Mouse (Mus musculus) embryonic facial prominence, embryonic 15.5 days (tissue): Measurements from ENCODE around the gene Tmem208. TPM values are rescaled to one million over a fixed set of nuclear protein-coding genes. Genes with fewer than 3 reads are reported as not detected.

ENCODE experiments used
- ATAC-seq: fragments of 200-750 bp; cut with Nextera tagmentation; 2 replicates; pipeline ENCODE4 v1.8.0; 2017; ENCODE audit warnings: low read depth, moderate TSS enrichment; ENCODE audit not compliant: insufficient number of reproducible peaks, low FRiP score, low TSS enrichment
- H3K27ac ChIP-seq: fragments of 300-500 bp; sonication (generic); replicated peaks from 2 replicates; pipeline ENCODE4 v1.5.1; 2015; ENCODE audit warnings: mild to moderate bottlenecking, inconsistent platforms
- H3K27me3 ChIP-seq: fragments of 300-500 bp; sonication (generic); 2 replicates; pipeline ENCODE4 v1.6.1; 2015; ENCODE audit warnings: inconsistent platforms
- H3K36me3 ChIP-seq: fragments of 300-500 bp; sonication (generic); 2 replicates; pipeline ENCODE4 v1.6.1; 2015; ENCODE audit warnings: mild to moderate bottlenecking, inconsistent platforms
- H3K4me1 ChIP-seq: fragments of 300-500 bp; sonication (generic); 2 replicates; pipeline ENCODE4 v1.6.1; 2015; ENCODE audit warnings: inconsistent platforms
- H3K4me2 ChIP-seq: fragments of 300-500 bp; sonication (generic); replicated peaks from 2 replicates; pipeline ENCODE4 v1.6.1; 2015; ENCODE audit warnings: mild to moderate bottlenecking, inconsistent platforms
- H3K4me3 ChIP-seq: fragments of 300-500 bp; sonication (generic); replicated peaks from 2 replicates; pipeline ENCODE4 v1.5.1; 2015; ENCODE audit warnings: mild to moderate bottlenecking, inconsistent platforms
- H3K9ac ChIP-seq: fragments of 300-500 bp; sonication (generic); 2 replicates; pipeline ENCODE4 v1.6.1; 2015; ENCODE audit warnings: inconsistent platforms
- H3K9me3 ChIP-seq: fragments of 300-500 bp; sonication (generic); replicated peaks from 2 replicates; pipeline ENCODE4 v1.6.1; 2016; ENCODE audit warnings: inconsistent platforms
- WGBS: fragments of 180-500 bp; shearing (Covaris S2); methylation state at CpG from one replicate; pipeline ENCODE4 v1.1.7; 2015; 5-methylcytosine and 5-hydroxymethylcytosine counted together
- polyA plus RNA-seq: library from polyadenylated mRNA; unstranded; fragments of >200 nt; fragmentation: Nextera tagmentation; extraction: Ambion mirVana; gene quantifications from 2 replicates; pipeline ENCODE4 v1.2.1, GENCODE M21; 2015

Gene Tmem208
- polyA plus RNA-seq, 1 experiment from 2014 or later, result 131 TPM

DNA sequence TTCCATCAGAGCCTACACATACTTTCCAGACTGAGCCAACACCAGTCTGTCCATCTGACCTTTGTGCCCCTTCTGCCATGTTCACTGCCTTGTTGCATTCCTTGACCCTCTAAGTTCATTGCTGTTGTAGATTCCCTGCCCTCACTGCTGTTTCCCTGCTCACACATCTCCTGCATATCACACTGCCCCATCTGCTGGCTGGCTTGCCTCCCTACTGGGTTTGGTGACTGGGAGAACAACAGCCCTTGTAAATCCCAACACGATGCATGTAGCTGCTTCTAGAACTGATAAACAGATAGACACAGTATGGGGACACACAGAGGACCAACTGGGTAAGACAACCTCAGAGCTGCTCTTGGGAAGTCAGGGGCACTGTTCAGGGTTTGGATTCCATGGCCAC lies 14.4 kb upstream of the Tmem208 start:
- H3K4me1 ChIP-seq, result no peaks in the 10 kb centered on the region
- no peak for ATAC-seq
- H3K27ac ChIP-seq, result no peak overlapping the region
- H3K4me3 ChIP-seq, result no peak overlapping the region
- H3K36me3 ChIP-seq, result peaks cover 81% of the 10 kb centered on the region
- no peak overlapping the region for H3K9ac ChIP-seq
- H3K9me3 ChIP-seq, result no peaks in the 10 kb centered on the region
- no peak overlapping the region for H3K4me2 ChIP-seq
- no peaks in the 10 kb centered on the region for H3K27me3 ChIP-seq
- WGBS, result 81% methylated on average over 1 of the region's 1 CpGs

DNA sequence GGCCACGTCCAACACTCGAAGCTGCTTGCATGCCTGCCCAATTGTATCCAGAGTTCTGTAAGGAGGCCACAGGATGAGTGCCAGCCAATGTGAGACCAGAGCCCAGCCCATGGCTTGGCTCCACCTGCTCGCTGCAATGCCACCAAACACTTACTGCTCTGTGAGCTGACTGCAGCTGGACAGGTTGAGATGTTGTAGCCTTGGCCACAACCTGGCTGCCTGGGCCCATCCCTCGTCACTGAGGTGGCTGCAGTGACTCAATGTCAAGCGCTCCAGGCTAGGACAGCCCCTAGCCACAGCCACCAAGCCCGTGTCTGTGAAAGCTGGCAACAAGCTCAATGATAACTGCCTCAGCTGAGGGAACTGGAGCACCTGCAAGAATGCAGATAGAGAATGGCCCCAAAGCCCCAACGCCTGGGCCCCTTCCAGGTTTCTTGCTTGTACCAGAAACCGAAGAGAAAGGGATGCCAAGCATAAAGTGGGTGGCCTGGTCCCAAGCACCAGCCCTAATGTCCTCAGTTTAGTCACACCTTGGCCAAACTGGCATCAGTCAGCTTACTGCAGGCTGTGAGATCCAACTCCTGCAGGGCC lies 13.2 kb upstream of the Tmem208 start:
- no peak overlapping the region for H3K4me3 ChIP-seq
- H3K9me3 ChIP-seq, result no peaks in the 10 kb centered on the region
- no peak overlapping the region for H3K4me2 ChIP-seq
- WGBS, result 88% methylated on average over 8 of the region's 8 CpGs
- no peaks in the 10 kb centered on the region for H3K4me1 ChIP-seq
- H3K27ac ChIP-seq, result no peak overlapping the region
- ATAC-seq, result no peak
- H3K36me3 ChIP-seq, result peaks cover 78% of the 10 kb centered on the region
- no peak overlapping the region for H3K9ac ChIP-seq
- H3K27me3 ChIP-seq, result no peaks in the 10 kb centered on the region

DNA sequence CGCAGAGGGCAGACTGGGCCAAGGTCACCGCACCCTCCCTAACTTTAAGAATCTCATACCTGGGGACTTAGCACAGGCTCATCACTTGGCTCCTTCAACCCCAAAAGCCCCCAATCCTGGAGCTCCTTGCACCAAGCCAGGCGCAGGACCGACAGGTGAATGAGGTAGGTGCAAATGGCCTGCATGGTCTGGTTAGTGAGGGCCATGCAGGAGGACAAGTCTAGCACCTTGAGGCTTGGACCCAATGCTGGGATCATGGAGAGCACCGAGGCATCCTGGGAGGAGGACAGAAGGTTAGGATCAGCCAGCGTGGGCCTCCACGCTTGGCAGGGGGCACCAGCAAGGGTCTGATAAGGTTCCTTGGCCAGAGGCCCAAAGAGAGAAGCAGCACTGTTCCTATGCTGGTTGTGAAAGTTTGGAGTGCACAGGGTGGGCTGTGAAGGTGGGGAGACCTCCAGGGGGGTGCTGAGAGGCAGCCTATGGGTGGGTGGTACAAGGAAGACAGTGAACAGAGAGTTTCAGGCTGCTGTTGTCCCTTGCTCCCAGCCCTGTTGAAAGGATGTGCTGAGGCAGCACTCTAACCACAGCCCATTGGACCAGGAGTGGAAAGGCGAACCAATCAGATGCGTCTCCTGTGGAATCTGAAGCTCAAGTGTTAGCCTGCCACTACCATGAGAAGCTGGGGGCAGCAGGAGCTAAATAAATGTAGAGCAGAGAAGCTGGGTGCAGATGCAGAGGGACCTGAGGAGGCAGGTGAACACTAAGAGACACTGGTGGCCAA lies 12.3 kb upstream of the Tmem208 start:
- Histone ChIP-seq H3K27ac (no peak overlapping the region), H3K36me3 (peaks cover 78% of the 10 kb centered on the region), H3K4me3 (no peak overlapping the region), H3K4me2 (no peak overlapping the region), H3K9me3 (no peaks in the 10 kb centered on the region), H3K4me1 (no peaks in the 10 kb centered on the region), H3K27me3 (no peaks in the 10 kb centered on the region), H3K9ac (no peak overlapping the region)
- WGBS, result 79% methylated on average over 9 of the region's 9 CpGs
- ATAC-seq, result no peak

DNA sequence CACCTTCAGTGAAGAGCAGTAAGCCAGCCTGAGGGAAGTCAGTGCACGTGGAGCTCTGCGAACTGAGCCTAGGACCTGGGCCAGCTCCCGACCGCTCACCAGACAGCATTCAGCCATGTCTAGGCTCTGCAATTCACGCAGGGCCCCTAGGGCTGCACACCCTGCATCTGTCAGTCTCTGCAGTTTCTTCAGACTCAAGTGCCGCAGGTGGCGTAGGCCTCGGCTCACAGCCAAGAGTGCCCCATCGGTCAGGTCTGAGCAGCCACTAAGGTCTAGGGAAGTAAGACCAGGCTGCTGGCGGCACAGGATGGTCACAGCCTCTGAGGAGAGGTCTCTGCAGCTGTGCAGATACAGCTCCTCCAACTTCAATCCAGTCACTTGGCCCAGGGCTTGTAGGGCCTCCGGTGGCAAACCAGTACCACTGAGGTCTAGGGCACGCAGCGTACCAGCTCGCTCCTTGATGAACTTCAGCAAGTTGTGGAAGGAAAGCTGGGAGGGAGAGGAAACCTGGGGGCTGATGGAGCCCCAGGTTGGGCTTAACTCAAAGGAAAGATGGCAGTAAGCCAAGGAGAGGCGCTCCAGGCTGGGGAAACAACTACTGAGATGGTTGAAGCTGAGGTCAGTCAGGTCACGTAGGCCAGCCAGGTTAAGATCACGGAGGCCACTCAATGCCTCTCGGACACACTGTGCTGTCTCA lies 10.9 kb upstream of the Tmem208 start:
- no peak overlapping the region for H3K4me3 ChIP-seq
- ATAC-seq, result 0 out of 2 replicates have a peak, but pooled peaks have one; percentile 17
- 83% methylated on average over 18 of the region's 18 CpGs for WGBS
- H3K27ac ChIP-seq, result no peak overlapping the region
- no peaks in the 10 kb centered on the region for H3K27me3 ChIP-seq
- H3K9ac ChIP-seq, result no peak overlapping the region
- H3K36me3 ChIP-seq, result peaks cover 74% of the 10 kb centered on the region
- H3K9me3 ChIP-seq, result no peaks in the 10 kb centered on the region
- H3K4me1 ChIP-seq, result no peaks in the 10 kb centered on the region
- no peak overlapping the region for H3K4me2 ChIP-seq

DNA sequence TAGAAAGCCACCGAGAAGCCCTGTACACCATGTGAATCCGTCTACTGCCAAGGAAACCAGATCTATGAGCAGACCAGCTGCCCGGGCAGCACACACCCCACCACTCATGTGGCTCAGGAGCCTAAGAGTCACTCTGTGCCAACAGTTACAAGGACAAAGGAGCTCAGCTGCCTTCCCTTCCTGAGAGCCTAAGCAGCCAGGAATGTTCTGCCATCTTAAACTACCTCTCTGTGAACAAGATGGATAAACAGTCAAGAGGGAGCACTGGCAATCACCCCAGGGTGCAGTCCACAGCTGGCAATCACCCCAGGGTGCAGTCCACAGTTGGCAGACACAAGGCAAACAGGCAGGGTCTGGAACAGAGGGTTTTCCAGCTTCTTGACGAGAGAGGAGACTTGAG lies 8.2 kb upstream of the Tmem208 start:
- no peaks in the 10 kb centered on the region for H3K4me1 ChIP-seq
- peaks cover 54% of the 10 kb centered on the region for H3K36me3 ChIP-seq
- WGBS, result 79% methylated on average over 4 of the region's 4 CpGs
- no peak overlapping the region for H3K4me2 ChIP-seq
- H3K27me3 ChIP-seq, result no peaks in the 10 kb centered on the region
- no peak overlapping the region for H3K4me3 ChIP-seq
- no peak for ATAC-seq
- no peak overlapping the region for H3K9ac ChIP-seq
- no peak overlapping the region for H3K27ac ChIP-seq
- H3K9me3 ChIP-seq, result no peaks in the 10 kb centered on the region

DNA sequence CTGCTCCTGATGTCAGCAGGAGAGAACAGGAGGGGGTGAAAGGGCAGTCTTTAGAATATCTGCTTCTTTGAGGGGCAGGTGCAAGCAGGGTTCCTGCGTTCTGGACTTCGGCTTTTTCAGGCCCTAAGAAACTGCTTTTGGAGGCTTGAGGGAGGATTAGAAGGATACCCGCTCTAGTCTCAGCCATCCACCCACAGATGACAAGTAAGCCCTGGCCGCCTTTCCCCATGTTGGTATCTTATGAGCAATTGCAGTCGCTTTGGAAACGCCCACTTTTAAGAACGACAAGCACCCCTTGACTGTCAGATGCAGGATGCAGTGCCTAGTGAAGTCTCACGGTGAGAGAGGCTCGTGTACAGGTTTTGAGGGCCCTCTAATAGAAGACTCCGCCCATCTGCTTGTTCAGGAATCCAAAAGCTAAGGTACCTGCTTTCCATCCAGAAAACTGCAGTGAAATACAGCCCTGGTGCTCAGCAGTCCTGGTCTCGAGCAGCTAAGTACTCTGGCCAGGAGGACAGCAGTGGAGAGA lies 7.4 kb upstream of the Tmem208 start:
- ATAC-seq, result no peak
- WGBS, result 84% methylated on average over 11 of the region's 11 CpGs
- no peak overlapping the region for H3K27ac ChIP-seq
- no peaks in the 10 kb centered on the region for H3K4me1 ChIP-seq
- H3K4me2 ChIP-seq, result no peak overlapping the region
- H3K9me3 ChIP-seq, result no peaks in the 10 kb centered on the region
- H3K9ac ChIP-seq, result no peak overlapping the region
- H3K36me3 ChIP-seq, result peaks cover 50% of the 10 kb centered on the region
- H3K4me3 ChIP-seq, result no peak overlapping the region
- no peaks in the 10 kb centered on the region for H3K27me3 ChIP-seq

DNA sequence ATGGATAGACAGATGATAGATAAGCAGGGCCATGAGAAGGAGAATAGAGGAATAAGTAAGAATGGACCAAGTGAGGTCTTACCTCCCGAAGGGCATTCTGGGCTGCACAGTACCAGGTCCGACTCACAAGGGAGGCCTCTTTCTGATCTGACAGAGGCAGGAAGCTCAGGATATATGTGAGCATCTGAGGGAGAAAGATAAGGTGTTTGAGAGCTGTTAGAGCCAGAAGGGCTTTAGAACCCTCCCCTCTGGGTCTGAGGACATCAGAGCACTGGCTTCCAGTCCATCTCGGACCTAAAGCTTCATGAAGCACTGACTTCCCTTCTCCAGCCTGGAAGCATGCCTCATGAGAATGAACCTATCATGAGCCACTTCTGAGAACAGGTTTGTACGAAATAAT lies 3.0 kb upstream of the Tmem208 start:
- H3K27ac ChIP-seq, result no peak overlapping the region
- H3K4me2 ChIP-seq, result no peak overlapping the region
- no peak overlapping the region for H3K4me3 ChIP-seq
- peaks cover 18% of the 10 kb centered on the region for H3K4me1 ChIP-seq
- WGBS, result 93% methylated on average over 4 of the region's 4 CpGs
- H3K27me3 ChIP-seq, result no peaks in the 10 kb centered on the region
- peaks cover 29% of the 10 kb centered on the region for H3K36me3 ChIP-seq
- ATAC-seq, result no peak
- H3K9me3 ChIP-seq, result no peaks in the 10 kb centered on the region
- H3K9ac ChIP-seq, result no peak overlapping the region

DNA sequence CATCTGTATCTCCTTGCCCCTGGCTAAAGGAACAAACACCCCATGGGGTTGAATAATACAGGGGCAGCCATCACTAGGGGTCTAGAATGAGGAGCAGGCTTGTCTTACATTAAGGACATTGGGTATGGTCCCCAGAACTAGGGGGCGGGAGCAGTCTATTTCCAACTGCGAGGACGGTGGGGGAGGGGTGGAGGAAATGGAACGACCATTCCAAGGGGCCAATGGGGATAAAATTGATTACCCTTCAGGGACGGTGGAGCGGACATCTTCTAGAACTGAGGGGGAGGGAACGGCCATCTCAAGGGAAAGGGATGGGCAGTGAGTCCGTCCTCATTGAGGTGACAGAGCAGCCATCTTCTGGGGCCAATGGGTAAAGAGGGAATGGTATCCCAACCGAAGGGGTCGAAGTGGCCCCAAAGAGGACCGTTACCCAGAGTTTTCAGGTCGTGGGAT lies 487 bp upstream of the Tmem208 start:
- no peaks in the 10 kb centered on the region for H3K27me3 ChIP-seq
- peak overlapping the region; percentile 80 for H3K4me2 ChIP-seq
- H3K27ac ChIP-seq, result peak overlapping the region; percentile 94
- ATAC-seq, result no peak; the same call in 1 of the 2 replicates
- H3K36me3 ChIP-seq, result peaks cover 37% of the 10 kb centered on the region
- peaks cover 18% of the 10 kb centered on the region for H3K4me1 ChIP-seq
- 1% methylated on average over 12 of the region's 12 CpGs for WGBS
- peak overlapping the region; percentile 91 for H3K4me3 ChIP-seq
- H3K9ac ChIP-seq, result peak overlapping the region; percentile 93
- no peaks in the 10 kb centered on the region for H3K9me3 ChIP-seq

DNA sequence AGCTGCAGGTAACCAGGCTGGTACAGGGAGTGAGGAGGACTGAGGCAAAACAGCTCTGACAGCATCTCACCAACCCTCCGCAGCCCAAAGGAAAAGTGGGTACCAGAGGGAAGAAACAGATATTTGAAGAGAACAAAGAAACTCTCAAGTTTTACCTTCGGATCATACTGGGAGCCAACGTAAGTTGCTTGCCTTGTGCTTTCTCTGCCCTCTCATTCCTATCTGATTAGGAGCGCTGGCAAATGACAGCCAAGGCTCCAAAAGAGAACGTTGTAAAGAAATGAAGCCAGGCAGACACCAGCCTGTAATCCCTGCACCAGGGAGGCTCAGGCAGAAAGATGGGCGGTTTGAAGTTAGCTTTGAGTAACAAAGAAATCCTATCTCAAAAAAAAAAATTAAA lies 814 bp downstream of the Tmem208 start:
- 29% methylated on average over 6 of the region's 6 CpGs for WGBS
- H3K36me3 ChIP-seq, result peaks cover 50% of the 10 kb centered on the region
- no peak for ATAC-seq
- H3K4me1 ChIP-seq, result peaks cover 18% of the 10 kb centered on the region
- peak overlapping the region; percentile 76 for H3K9ac ChIP-seq
- no peaks in the 10 kb centered on the region for H3K27me3 ChIP-seq
- peak overlapping the region; percentile 94 for H3K27ac ChIP-seq
- H3K4me2 ChIP-seq, result peak overlapping the region; percentile 80
- no peaks in the 10 kb centered on the region for H3K9me3 ChIP-seq
- peak overlapping the region; percentile 91 for H3K4me3 ChIP-seq

DNA sequence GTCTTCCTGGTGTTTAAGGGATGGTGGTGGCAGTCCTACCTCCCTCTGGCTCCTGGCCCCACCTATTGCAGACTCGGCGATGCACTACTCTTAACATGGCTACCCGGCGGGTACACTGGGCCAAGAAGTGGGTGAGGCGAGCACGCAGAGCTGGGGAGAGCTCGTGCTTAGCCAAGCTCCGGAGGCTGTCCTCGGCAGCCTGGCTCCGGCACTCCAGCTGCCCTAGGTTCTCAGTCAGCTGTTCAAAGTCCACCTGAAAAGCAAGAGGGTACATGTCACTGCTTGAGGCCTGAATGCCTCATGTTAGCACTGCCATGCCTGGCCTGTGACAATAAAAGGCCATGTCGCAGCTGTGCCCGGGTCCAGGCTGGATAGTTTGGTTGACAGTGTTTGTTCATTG lies 4.2 kb downstream of the Tmem208 start:
- Histone ChIP-seq H3K4me1 (peaks cover 11% of the 10 kb centered on the region), H3K27ac (no peak overlapping the region), H3K9ac (no peak overlapping the region), H3K9me3 (no peaks in the 10 kb centered on the region), H3K4me3 (no peak overlapping the region), H3K36me3 (peaks cover 69% of the 10 kb centered on the region), H3K27me3 (no peaks in the 10 kb centered on the region), H3K4me2 (no peak overlapping the region)
- no peak for ATAC-seq
- WGBS, result 91% methylated on average over 12 of the region's 12 CpGs

DNA sequence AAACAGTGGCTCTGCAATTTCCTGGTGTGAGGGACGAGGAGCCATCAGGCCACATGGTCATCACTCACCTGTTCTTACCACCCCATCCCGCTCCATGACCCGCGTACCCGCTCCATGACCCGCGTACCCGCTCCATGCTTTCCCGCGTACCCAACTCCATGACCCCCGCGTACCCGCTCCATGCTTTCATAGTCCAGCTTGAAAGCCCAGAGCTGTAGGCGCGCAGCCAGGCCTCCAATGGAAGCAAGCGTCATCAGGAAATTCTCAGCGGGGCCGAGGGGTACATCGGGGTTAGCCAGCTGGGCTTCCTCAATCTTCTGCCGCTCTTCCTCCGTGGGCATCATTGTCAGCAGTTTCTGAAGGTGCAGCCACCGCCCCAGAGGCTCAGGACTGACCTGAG lies 5.3 kb downstream of the Tmem208 start:
- Histone ChIP-seq H3K9me3 (no peaks in the 10 kb centered on the region), H3K36me3 (peaks cover 80% of the 10 kb centered on the region), H3K27ac (no peak overlapping the region), H3K4me3 (no peak overlapping the region), H3K27me3 (no peaks in the 10 kb centered on the region), H3K4me1 (peaks cover 8% of the 10 kb centered on the region), H3K9ac (no peak overlapping the region), H3K4me2 (no peak overlapping the region)
- no peak for ATAC-seq
- 94% methylated on average over 22 of the region's 22 CpGs for WGBS
